In the genomic region with DNA sequence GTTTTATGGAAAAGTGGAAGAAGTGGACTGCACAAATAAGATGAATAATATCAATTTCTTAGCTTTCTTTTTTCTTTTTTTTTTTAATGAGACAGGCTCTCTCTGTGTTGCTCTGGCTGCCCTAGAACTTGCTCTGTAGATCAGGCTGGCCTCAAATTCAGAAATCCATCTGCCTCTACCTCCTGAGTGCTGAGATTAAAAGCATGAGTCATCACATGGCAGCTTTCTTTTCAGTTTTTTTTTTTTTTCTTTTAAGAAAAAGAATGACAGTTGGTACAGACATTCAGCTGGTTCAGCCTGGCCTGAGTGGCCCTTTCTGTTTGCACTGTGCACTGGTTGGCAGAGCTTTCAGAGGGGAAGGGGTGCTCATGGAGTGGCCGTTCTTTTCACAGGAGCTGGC, we compare ENCODE assay signal across 22 mouse cellular contexts.
DNase-seq lines count a peak whose midpoint lies in the region; ATAC-seq and TF ChIP-seq lines count a peak whose summit lies in the region.
"Had no signal": no experiment of that assay in that cellular context is flagged by ENCODE, and none has a peak within 500 bp of the region (broad histone marks: within the 10 kb centered on the region; RNA-seq: fewer than 3 reads in every experiment).

No protein-coding gene starts in this region.

- 92% methylated on average over 1 of the region's 1 CpGs for WGBS in intestine, embryonic 15.5 days
- 87% methylated on average over 1 of the region's 1 CpGs for WGBS in lung, adult 2 months

- peak overlapping the region; percentile 59; the same call in 1 of the 2 replicates for H3K27ac ChIP-seq in layer of hippocampus, adult 2 months
- H3K27ac ChIP-seq in intestine, embryonic 15.5 days, result no peak overlapping the region
- H3K27ac ChIP-seq: embryonic facial prominence, embryonic 13.5 days; embryonic facial prominence, embryonic 15.5 days; forebrain, embryonic 10.5 days; forebrain, embryonic 12.5 days had no signal

- H3K36me3 ChIP-seq in intestine, embryonic 15.5 days, result peaks cover 12% of the 10 kb centered on the region

- no peak for TF ChIP-seq POLR2A in lung, adult 2 months (IDR thresholded peaks at IDR 0.05; ENCODE audit: borderline replicate concordance, extremely low read depth, low read depth, low read length)

- H3K4me2 ChIP-seq in intestine, embryonic 15.5 days (replicated peaks), result no peak overlapping the region
- H3K4me2 ChIP-seq: embryonic facial prominence, embryonic 13.5 days; embryonic facial prominence, embryonic 15.5 days; forebrain, embryonic 12.5 days had no signal

- H3K9me3 ChIP-seq in intestine, embryonic 15.5 days, result no peaks in the 10 kb centered on the region
- H3K9me3 ChIP-seq: embryonic facial prominence, embryonic 13.5 days; embryonic facial prominence, embryonic 15.5 days; forebrain, embryonic 10.5 days; forebrain, embryonic 12.5 days had no signal

- no peak overlapping the region for H3K9ac ChIP-seq in intestine, embryonic 15.5 days
- H3K9ac ChIP-seq: embryonic facial prominence, embryonic 13.5 days; embryonic facial prominence, embryonic 15.5 days; forebrain, embryonic 12.5 days had no signal

- 0 out of 2 replicates have a peak, but pooled peaks cover 7% of the 10 kb centered on the region for H3K4me1 ChIP-seq in intestine, embryonic 15.5 days (replicated peaks)
- no peaks in the 10 kb centered on the region for H3K4me1 ChIP-seq in lung, adult 2 months (ENCODE audit: control insufficient read depth, insufficient read depth, low read length)

- ATAC-seq in intestine, embryonic 15.5 days, result no peak
- ATAC-seq in cerebellum, adult (ENCODE audit: insufficient number of reproducible peaks, low FRiP score, low TSS enrichment), result no peak
- ATAC-seq: forebrain, embryonic 14.5 days; forebrain, embryonic 16.5 days had no signal

- no peak for TF ChIP-seq CTCF in layer of hippocampus, adult 2 months (conservative IDR thresholded peaks at IDR 0.05)
- no peak for TF ChIP-seq CTCF in lung, adult 2 months (IDR thresholded peaks at IDR 0.05; ENCODE audit: insufficient read depth, low read length)

- no peak for DNase-seq in layer of hippocampus, adult 2 months (ENCODE audit: low spot score in 2 of 2)
- DNase-seq in layer of hippocampus, postnatal 36 days, result no peak
- DNase-seq in 416B (ENCODE audit: low read depth) (peak; percentile 41), MN1 (ENCODE audit: low spot score) (peak; percentile 22)
- DNase-seq in lung, adult 2 months, result no peak
- DNase-seq: adrenal gland, adult 2 months; adrenal gland, postnatal 25 days; cerebellum, adult 11 months; cerebellum, adult 18-20 months; cerebellum, adult 8-10 months; cerebellum, adult 9-11 months; cerebellum, postnatal 36 days; embryo, embryonic 11 days had no signal

- H3K27me3 ChIP-seq in intestine, embryonic 15.5 days (replicated peaks), result no peaks in the 10 kb centered on the region
- H3K27me3 ChIP-seq: embryonic facial prominence, embryonic 13.5 days; embryonic facial prominence, embryonic 15.5 days; forebrain, embryonic 12.5 days had no signal

- H3K4me3 ChIP-seq in layer of hippocampus, adult 2 months, result no peak overlapping the region
- no peak overlapping the region for H3K4me3 ChIP-seq in intestine, embryonic 15.5 days (replicated peaks)
- no peak overlapping the region for H3K4me3 ChIP-seq in lung, adult 2 months (replicated peaks; ENCODE audit: extremely low read depth, low read depth, low read length)
- H3K4me3 ChIP-seq: embryonic facial prominence, embryonic 13.5 days; embryonic facial prominence, embryonic 15.5 days; erythroblast, embryonic 14.5 days; forebrain, embryonic 10.5 days; forebrain, embryonic 12.5 days had no signal

Comparison
In these comparisons a context has a peak if more than half of its experiments do, and no peak if none do; other contexts are left out.
1. DNase-seq: peak in 416B (single experiment) and MN1 (single experiment); none in layer of hippocampus, adult 2 months (0 of 2), layer of hippocampus, postnatal 36 days (0 of 2) and lung, adult 2 months (single experiment).